Mouse (Mus musculus) ES-Bruce4 (cell line): ENCODE results near the gene Vmn1r75. TPM values are rescaled to one million over a fixed set of nuclear protein-coding genes. Genes with fewer than 3 reads are reported as not detected.

ENCODE experiments used
- H3K27ac ChIP-seq: 2 replicates; pipeline ENCODE4 v1.5.1; 2012; ENCODE audit warnings: low read length, inconsistent platforms; ENCODE audit not compliant: insufficient read depth
- H3K27me3 ChIP-seq: 2 replicates; pipeline ENCODE4 v1.6.1; 2012; ENCODE audit warnings: mild to moderate bottlenecking, low read length, inconsistent platforms; ENCODE audit not compliant: control insufficient read depth, poor library complexity, insufficient read depth, severe bottlenecking
- H3K36me3 ChIP-seq: 2 replicates; pipeline ENCODE4 v1.6.1; 2012; ENCODE audit warnings: inconsistent platforms, mild to moderate bottlenecking, low read length, moderate library complexity; ENCODE audit not compliant: control insufficient read depth, poor library complexity, insufficient read depth, severe bottlenecking
- H3K4me1 ChIP-seq: one replicate; pipeline ENCODE4 v1.8.1; 2011; ENCODE audit warnings: low read length; ENCODE audit not compliant: control insufficient read depth, insufficient read depth
- H3K4me3 ChIP-seq: 2 replicates; pipeline ENCODE4 v1.5.1; 2011; ENCODE audit warnings: low read depth, mild to moderate bottlenecking, low read length
- H3K9ac ChIP-seq: 2 replicates; pipeline ENCODE4 v1.6.1; 2012; ENCODE audit warnings: low read depth, mild to moderate bottlenecking, inconsistent platforms; ENCODE audit not compliant: poor library complexity, severe bottlenecking
- H3K9me3 ChIP-seq: replicated peaks from 2 replicates; pipeline ENCODE4 v1.6.1; 2012; ENCODE audit warnings: mild to moderate bottlenecking, low read length, inconsistent platforms; ENCODE audit not compliant: control insufficient read depth, poor library complexity, insufficient read depth, severe bottlenecking
- CTCF ChIP-seq: IDR thresholded peaks from one replicate; pipeline ENCODE4 v1.8.1; 2011; ENCODE audit warnings: low read depth, low read length
- EP300 ChIP-seq: IDR thresholded peaks from 2 replicates; pipeline ENCODE4 v1.6.1; 2011; ENCODE audit warnings: low read depth, low read length; ENCODE audit not compliant: insufficient read depth
- POLR2A ChIP-seq: IDR thresholded peaks from one replicate; pipeline ENCODE4 v1.8.1; 2011; ENCODE audit warnings: low read length; ENCODE audit not compliant: insufficient read depth
- polyA plus RNA-seq: library from polyadenylated mRNA; stranded (reverse); fragments of >200 nt; gene quantifications from 2 replicates; pipeline ENCODE4 v1.2.4, GENCODE M21; 2011; ENCODE audit warnings: low read depth; ENCODE audit not compliant: missing spikeins, insufficient read depth, insufficient read length

Vmn1r75 gene
- polyA plus RNA-seq: not detected in 2 replicates

GRCm38 (mm10) chr7:11874330-11874729, at the start of gene Vmn1r75:
TSS of gene Vmn1r75 (plus strand) at chr7:11874630.
- TF ChIP-seq EP300: no peak
- TF ChIP-seq CTCF: no peak
- no peak for TF ChIP-seq POLR2A
- H3K36me3 ChIP-seq: no peaks in the 10 kb centered on the region
- no peaks in the 10 kb centered on the region for H3K27me3 ChIP-seq
- H3K4me1 ChIP-seq: no peaks in the 10 kb centered on the region
- H3K4me3 ChIP-seq: no peak within 1 kb of the TSS
- H3K27ac ChIP-seq: no peak within 1 kb of the TSS
- no peak within 1 kb of the TSS for H3K9ac ChIP-seq
- no peaks in the 10 kb centered on the region for H3K9me3 ChIP-seq

DNA sequence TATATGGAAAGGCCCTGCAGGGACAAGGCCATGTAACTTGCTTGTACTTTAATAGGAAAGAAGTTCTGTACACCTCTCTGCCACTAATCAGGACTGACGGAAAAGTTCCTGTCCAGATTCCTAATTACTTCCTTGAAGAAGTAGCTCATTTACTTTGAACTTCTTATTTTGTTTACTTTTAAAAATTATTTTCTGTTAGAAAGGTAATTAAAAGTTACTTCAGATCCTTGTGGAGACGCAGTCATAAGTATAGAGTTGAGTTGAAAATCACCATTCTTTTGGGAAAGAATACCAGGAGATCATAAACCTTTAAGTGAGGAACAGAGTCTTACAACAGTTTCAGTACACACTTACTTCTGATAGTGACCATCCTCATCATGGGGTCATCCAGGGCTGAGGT, 40.8 kb upstream of the Vmn1r75 start, which contains the start of gene Vmn1r74:
Vmn1r74 (plus strand) TSS at position 301 of the 400 bp plus-strand sequence.
- TF ChIP-seq EP300: no peak
- no peak for TF ChIP-seq CTCF
- TF ChIP-seq POLR2A: no peak
- H3K4me1 ChIP-seq: no peaks in the 10 kb centered on the region
- H3K4me3 ChIP-seq: no peak within 1 kb of the TSS
- H3K27ac ChIP-seq: no peak within 1 kb of the TSS
- H3K36me3 ChIP-seq: no peaks in the 10 kb centered on the region
- H3K9me3 ChIP-seq: peaks cover 9% of the 10 kb centered on the region
- H3K9ac ChIP-seq: no peak within 1 kb of the TSS
- no peaks in the 10 kb centered on the region for H3K27me3 ChIP-seq

Other genes starting within 250 kb of the Vmn1r75 start
- 0.09 TPM in 1 of 2 replicates, not detected in the other for gene Vmn1r72, start 194.5 kb upstream of the Vmn1r75 start, polyA plus RNA-seq
- gene Vmn1r73, start 144.4 kb upstream of the Vmn1r75 start, polyA plus RNA-seq: not detected in 2 replicates
- gene Vmn1r74, start 40.6 kb upstream of the Vmn1r75 start, polyA plus RNA-seq: not detected in 2 replicates
- gene Vmn1r76, start 63.6 kb downstream of the Vmn1r75 start, polyA plus RNA-seq: not detected in 2 replicates
- gene Vmn1r77, start 162.1 kb downstream of the Vmn1r75 start, polyA plus RNA-seq: not detected in 2 replicates